Mouse (Mus musculus) limb, embryonic 15.5 days (tissue): Measurements from ENCODE around the gene Enoph1. TPM values are rescaled to one million over a fixed set of nuclear protein-coding genes. Genes with fewer than 3 reads are reported as not detected.

Source experiments
- ATAC-seq: fragments of 200-750 bp; cut with Nextera tagmentation; 2 replicates; pipeline ENCODE4 v1.8.0; 2017; ENCODE audit warnings: low read depth, moderate TSS enrichment; ENCODE audit not compliant: insufficient number of reproducible peaks, low FRiP score, low TSS enrichment
- H3K27ac ChIP-seq: fragments of 300-500 bp; sonication (generic); 2 replicates; pipeline ENCODE4 v1.5.1; 2015; ENCODE audit warnings: moderate library complexity, mild to moderate bottlenecking, inconsistent platforms
- H3K27me3 ChIP-seq: fragments of 300-500 bp; sonication (generic); 2 replicates; pipeline ENCODE4 v1.6.1; 2015; ENCODE audit warnings: inconsistent platforms
- H3K36me3 ChIP-seq: fragments of 300-500 bp; sonication (generic); 2 replicates; pipeline ENCODE4 v1.6.1; 2015; ENCODE audit warnings: inconsistent platforms
- H3K4me1 ChIP-seq: fragments of 300-500 bp; sonication (generic); 2 replicates; pipeline ENCODE4 v1.6.1; 2015; ENCODE audit warnings: inconsistent platforms
- H3K4me2 ChIP-seq: fragments of 300-500 bp; sonication (generic); 2 replicates; pipeline ENCODE4 v1.6.1; 2015; ENCODE audit warnings: mild to moderate bottlenecking, inconsistent platforms
- H3K4me3 ChIP-seq: fragments of 300-500 bp; sonication (generic); 2 replicates; pipeline ENCODE4 v1.5.1; 2015; ENCODE audit warnings: mild to moderate bottlenecking, inconsistent platforms
- H3K9ac ChIP-seq: fragments of 300-500 bp; sonication (generic); 2 replicates; pipeline ENCODE4 v1.6.1; 2015; ENCODE audit warnings: inconsistent platforms
- H3K9me3 ChIP-seq: fragments of 300-500 bp; sonication (generic); 2 replicates; pipeline ENCODE4 v1.6.1; 2016; ENCODE audit warnings: inconsistent platforms
- WGBS: fragments of 180-500 bp; shearing (Covaris S2); methylation state at CpG from one replicate; pipeline ENCODE4 v1.1.7; 2015; 5-methylcytosine and 5-hydroxymethylcytosine counted together
- polyA plus RNA-seq: library from polyadenylated mRNA; unstranded; fragments of >200 nt; fragmentation: Nextera tagmentation; extraction: Ambion mirVana; gene quantifications from 2 replicates; pipeline ENCODE4 v1.2.1, GENCODE M21; 2015

The Enoph1 gene
- polyA plus RNA-seq, 1 experiment from 2014 or later = 42.6 TPM

DNA sequence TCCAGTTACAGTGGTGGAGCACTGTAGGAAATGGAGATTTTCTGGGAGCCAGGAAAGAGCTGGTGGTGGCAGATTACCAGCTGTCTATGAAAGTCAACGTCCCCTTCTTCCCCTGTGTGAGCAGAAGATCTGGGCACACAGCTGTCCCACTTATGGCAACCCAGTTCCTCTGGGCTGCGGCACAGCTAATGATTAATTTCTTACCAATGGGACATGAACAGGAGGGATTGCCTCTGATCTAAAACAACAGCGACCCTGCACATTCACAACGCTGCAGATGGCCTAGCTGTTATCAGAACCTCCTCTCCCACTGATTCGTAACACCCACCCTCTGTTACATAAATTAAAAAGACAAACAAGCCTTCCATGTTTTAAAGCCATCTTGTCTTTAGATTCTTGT lies 73.6 kb downstream of the Enoph1 start:
- Histone ChIP-seq H3K27me3 (no peaks in the 10 kb centered on the region), H3K4me2 (no peak overlapping the region), H3K36me3 (no peaks in the 10 kb centered on the region), H3K27ac (no peak overlapping the region), H3K4me1 (peaks cover 6% of the 10 kb centered on the region; the same call in 1 of the 2 replicates), H3K9ac (no peak overlapping the region), H3K4me3 (no peak overlapping the region), H3K9me3 (no peaks in the 10 kb centered on the region)
- ATAC-seq = no peak
- WGBS = 55% methylated on average over 5 of the region's 5 CpGs

Other genes starting within 250 kb of the Enoph1 start
- 0.54 and 0.63 TPM in 2 replicates for gene Vamp9, start 133.7 kb upstream of the Enoph1 start, polyA plus RNA-seq
- gene Hnrnpd, start 61.0 kb upstream of the Enoph1 start, polyA plus RNA-seq = 134 and 153 TPM in 2 replicates
- gene 4930524J08Rik, start 60.9 kb upstream of the Enoph1 start, polyA plus RNA-seq = 1.7 and 2.2 TPM in 2 replicates
- gene Hnrnpdl, start 321 bp upstream of the Enoph1 start, polyA plus RNA-seq = 135 and 148 TPM in 2 replicates
- gene Tmem150c, start 119.8 kb downstream of the Enoph1 start, polyA plus RNA-seq = 9.3 and 9.9 TPM in 2 replicates